Mouse (Mus musculus) naive thymus-derived CD4-positive, alpha-beta T cell, adult 2 months (primary cell): Measurements from ENCODE around the gene Unc13a.

Experiments used
- DNase-seq: peaks from one replicate; pipeline ENCODE4 v3.0.0-alpha.2; 2011; ENCODE audit warnings: low read depth

Gene Unc13a

GRCm38 (mm10) chr8:71665331-71666130 is 6.0 kb downstream of the Unc13a start:
- peak; percentile 70 for DNase-seq

GRCm38 (mm10) chr8:71660325-71661120 is 11.0 kb downstream of the Unc13a start:
- DNase-seq = peak; percentile 93

GRCm38 (mm10) chr8:71659751-71660150 is 11.8 kb downstream of the Unc13a start:
- DNase-seq = no peak

GRCm38 (mm10) chr8:71658515-71659049 is 13.0 kb downstream of the Unc13a start:
- no peak for DNase-seq

GRCm38 (mm10) chr8:71657816-71658215 is 13.7 kb downstream of the Unc13a start:
- DNase-seq = no peak

- peak; percentile 54 for DNase-seq
These were observed 17.0 kb downstream of the Unc13a start for GRCm38 (mm10) chr8:71654600-71654999.

- DNase-seq = no peak
These were observed 26.0 kb downstream of the Unc13a start for GRCm38 (mm10) chr8:71645510-71645909.

GRCm38 (mm10) chr8:71639318-71639717 is 32.2 kb downstream of the Unc13a start:
- DNase-seq = no peak

- DNase-seq = no peak
These were observed 33.2 kb downstream of the Unc13a start for GRCm38 (mm10) chr8:71638321-71638720.

GRCm38 (mm10) chr8:71637149-71638095 is 34.1 kb downstream of the Unc13a start:
- no peak for DNase-seq

- DNase-seq = peak; percentile 87
These were observed 37.4 kb downstream of the Unc13a start for GRCm38 (mm10) chr8:71633981-71634667.

GRCm38 (mm10) chr8:71633164-71633563 is 38.4 kb downstream of the Unc13a start:
- DNase-seq = peak; percentile 76

- DNase-seq = peak; percentile 23
These were observed 39.7 kb downstream of the Unc13a start for GRCm38 (mm10) chr8:71631897-71632296.

GRCm38 (mm10) chr8:71630761-71631160 is 40.8 kb downstream of the Unc13a start:
- DNase-seq = peak; percentile 28

GRCm38 (mm10) chr8:71629781-71630212 is 41.8 kb downstream of the Unc13a start:
- DNase-seq = no peak

GRCm38 (mm10) chr8:71629096-71629697 is 42.4 kb downstream of the Unc13a start:
- DNase-seq = peak; percentile 96

GRCm38 (mm10) chr8:71628396-71629095 is 43.0 kb downstream of the Unc13a start:
- DNase-seq = peak; percentile 34

GRCm38 (mm10) chr8:71627265-71628099 is 44.1 kb downstream of the Unc13a start:
- DNase-seq = no peak

- DNase-seq = no peak
These were observed 44.8 kb downstream of the Unc13a start for GRCm38 (mm10) chr8:71626753-71627152.
